Mouse (Mus musculus) thymus, postnatal 14 days (tissue): ENCODE measurements around the gene Rin3.

Source experiments
- DNase-seq: peaks from one replicate; pipeline ENCODE4 v3.0.0; 2021

Rin3 gene

DNA sequence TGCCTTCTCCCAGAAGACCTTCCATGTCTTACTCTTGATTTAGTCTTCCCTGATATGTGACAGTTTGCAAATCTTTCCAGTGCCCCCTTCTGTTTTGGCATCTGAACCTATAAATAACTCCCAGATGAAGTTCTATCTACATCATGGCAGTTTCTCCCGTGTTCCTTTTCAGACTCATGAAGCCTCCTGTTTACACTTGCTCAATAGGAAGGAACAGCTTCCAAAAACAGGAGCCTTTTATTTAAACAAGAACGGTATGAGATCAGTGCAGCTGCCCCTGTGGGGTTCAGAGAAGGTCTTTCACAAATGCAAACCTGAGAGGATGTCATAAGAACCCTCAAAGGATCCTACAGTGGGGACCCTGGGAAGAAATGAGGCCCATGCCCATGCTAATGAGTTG, 59.3 kb downstream of the Rin3 start:
- no peak for DNase-seq

DNA sequence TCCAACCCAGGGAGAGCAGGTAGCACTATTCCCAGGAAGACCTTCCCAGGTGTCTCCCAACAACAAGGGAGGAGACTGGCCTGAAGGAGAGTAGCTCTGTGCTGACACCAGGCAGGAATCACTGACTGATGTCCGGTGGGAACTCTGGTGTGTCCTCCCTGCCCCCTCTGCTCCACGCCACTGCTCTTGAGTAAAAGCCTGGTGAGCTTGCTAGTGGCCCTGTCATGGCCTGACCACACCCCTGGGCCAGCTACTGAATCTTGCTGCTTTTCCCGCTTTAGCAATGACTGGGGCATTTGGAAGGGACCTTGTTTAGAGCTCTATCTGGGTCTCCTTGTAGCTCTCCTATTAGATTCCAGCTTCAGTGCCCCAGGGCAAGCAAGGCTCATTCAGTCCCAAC, 59.8 kb downstream of the Rin3 start:
- DNase-seq, result no peak

DNA sequence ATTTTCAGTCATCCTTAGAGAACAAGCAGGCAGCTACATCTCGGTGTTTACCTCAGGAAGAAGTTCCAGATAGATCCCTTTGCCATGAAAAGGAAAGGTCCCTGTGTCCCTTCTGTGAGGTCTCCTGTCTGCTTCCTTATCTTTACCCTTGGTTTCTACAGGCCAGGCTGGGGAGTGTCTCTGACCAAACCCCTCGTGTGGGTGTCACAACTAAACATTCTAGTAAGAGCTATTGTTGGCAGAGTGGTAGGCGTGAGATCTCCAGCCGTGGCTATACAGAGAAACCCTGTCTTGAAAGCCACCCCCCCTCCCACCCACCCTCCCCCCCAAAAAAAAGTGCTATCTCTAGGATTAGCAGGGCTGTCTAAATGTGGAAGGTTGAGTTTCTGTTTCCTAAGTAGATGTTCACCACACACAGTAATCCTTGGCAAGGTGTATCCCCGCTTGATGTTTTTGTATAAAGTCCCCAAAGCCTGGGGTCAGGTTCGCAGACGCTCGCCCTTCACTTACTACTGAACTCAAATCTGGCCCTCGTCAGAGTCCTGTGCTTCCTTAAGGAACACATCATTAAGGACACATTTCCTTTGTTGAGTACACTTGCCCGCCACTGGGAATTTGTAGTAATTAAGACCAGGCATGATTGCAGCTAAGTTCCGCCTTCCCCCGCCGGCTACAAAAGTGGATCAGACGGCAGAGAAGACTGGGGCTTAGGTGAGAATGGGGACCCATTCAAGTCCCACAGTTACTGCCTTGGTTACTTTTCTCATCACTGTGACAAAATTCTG, 62.4 kb downstream of the Rin3 start:
- DNase-seq, result no peak

DNA sequence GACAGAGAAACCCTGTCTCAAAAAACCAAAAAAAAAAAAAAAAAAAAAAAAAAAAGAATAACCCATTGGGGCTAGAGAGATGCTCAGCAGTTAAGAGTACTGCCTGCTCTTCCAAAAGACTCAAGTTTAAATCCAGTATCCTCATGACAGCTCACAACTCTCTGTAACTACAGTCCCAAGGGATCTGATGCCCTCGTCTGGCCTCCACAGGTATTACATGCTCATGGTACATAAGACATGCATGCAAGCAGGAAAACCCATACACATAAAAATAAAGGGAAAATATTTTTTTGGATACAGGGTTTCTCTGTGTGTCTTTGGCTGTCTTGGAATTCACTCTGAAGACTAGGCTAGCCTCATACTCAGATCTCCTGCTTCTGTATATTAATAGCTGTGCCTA, 63.7 kb downstream of the Rin3 start:
- DNase-seq, result peak; percentile 78

DNA sequence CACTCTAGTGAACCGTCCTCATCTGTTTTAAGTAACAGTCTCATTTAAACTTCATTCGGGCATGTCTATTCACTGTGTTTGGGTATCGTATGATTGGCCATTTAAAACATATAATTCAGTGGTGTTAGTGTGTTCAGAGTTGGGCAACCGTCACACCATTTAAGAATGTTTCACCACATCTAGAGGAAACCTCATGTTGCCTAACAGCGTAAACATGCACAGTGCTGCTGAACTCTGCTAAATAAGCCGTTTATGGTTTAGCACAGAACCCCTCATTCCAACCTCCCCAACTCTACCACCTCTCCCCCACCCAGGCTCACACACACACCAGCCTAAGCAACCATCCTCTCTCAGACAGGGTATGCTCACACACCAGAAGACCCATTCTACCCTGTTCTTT, 65.6 kb downstream of the Rin3 start:
- no peak for DNase-seq

DNA sequence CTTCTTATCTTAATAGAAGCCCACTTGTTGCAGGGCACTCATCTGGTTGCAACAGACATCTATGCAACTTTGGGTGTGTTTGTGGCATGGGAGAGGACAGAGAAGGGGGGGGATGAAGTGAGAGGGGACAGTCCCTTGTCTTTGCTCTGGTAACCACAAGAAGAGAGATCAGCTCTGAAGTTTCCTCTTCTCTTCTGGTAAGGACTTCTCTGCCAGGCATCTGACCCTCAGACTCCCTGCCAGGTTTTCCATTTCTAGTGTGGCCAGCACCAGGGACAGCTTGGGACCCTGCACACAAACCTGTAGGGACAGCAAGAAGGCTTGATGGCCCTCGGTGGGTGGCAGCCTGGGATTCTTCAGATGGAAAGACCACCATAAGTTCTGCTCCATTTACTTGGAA, 68.1 kb downstream of the Rin3 start:
- no peak for DNase-seq

DNA sequence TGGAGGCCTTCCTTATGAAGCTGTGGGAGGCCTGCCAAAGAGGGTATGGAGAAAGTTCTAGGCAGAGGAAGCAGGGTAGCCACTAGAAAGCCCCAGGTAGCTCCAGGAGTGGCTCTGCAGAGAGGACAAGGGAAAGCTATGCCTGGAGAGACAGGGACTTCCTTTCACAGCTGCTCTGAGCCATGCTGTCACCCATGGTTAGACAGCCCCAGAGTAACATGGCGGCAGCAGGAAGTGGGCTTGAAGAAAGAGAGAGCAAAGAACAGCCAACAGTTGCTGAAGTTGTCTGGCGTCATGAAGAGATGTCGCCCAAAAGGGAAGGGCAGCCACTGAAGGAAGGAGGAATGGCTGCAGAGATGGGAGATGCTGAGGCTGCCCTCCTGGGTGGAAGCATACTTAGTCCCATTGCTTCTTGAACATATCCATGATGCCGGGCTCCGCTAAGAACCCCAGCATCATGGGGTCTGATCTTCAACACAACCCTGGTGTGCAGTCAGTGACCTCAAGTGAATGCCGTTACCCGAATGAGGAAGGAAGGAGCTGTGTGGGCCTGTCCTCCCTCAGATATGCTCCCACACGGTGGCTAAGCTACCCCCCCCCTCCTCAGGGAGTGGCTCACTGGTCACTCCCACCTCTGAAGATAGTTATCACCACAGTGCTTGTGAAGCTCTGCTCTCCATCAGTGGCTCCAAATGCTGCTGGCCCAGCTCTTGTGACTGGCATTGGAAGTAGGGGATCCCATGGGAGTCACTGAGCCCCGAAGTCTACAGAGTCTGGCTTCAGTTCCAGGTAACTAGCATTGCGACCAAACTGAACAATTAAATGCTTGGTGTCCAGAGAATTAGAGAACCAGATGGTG, 71.5 kb downstream of the Rin3 start:
- peak; percentile 19 for DNase-seq

DNA sequence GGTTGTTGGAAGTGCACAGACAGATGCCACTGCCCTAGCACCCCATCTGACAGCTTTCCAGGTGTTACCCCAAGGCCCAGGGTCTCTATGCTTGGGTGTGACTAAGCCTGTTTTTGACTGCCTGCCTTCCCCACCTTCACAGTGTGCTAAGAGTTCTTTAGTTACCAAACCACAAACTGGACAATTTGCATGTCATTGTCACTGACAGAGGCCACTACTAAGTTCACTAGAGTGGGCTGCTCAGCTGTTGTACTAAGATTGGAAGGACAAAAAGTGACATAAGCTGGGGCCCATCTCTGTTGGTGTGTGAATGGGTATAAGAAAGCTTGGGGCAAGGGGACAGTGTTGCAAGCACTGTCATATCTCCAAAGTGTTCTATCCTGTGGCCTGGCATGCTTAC, 72.9 kb downstream of the Rin3 start:
- no peak for DNase-seq

DNA sequence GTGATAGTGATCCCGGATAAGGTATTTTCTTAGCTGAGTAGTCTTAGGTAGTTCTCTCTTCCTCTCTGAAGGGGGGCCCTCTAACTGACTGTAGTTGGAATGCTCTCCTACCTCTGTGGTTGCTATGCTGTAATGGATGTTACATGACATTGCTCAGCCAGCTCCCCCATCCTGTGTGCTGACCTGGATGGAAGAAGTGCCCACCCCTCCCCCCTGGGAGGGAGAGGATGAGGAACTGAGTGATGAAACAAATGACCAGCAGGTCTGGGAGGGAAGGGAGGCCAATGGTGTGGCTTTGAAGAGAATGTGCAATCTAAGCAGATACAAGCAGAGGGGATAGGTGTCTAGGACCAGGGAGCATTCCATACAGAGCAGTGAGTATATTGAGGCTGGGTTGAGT, 73.9 kb downstream of the Rin3 start:
- DNase-seq, result no peak

DNA sequence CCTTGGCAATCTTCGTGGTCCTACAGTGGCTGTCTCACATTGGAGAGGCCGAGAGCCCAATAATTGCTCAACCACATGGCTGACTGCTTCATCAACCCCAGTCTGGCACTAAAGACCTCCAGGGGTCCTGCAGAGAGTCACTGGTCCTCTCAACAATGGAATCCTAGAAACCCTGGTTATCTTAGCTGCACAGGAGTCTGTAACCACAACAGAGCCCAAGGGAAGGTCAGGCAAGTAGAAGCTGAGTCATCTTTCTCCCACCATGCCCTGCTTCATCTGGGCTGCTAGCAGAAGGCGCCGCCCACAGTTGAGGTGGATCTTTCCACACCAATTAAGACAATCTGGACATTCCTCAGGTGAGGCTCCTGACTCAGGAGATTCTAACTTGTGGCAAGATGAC, 76.5 kb downstream of the Rin3 start:
- no peak for DNase-seq

DNA sequence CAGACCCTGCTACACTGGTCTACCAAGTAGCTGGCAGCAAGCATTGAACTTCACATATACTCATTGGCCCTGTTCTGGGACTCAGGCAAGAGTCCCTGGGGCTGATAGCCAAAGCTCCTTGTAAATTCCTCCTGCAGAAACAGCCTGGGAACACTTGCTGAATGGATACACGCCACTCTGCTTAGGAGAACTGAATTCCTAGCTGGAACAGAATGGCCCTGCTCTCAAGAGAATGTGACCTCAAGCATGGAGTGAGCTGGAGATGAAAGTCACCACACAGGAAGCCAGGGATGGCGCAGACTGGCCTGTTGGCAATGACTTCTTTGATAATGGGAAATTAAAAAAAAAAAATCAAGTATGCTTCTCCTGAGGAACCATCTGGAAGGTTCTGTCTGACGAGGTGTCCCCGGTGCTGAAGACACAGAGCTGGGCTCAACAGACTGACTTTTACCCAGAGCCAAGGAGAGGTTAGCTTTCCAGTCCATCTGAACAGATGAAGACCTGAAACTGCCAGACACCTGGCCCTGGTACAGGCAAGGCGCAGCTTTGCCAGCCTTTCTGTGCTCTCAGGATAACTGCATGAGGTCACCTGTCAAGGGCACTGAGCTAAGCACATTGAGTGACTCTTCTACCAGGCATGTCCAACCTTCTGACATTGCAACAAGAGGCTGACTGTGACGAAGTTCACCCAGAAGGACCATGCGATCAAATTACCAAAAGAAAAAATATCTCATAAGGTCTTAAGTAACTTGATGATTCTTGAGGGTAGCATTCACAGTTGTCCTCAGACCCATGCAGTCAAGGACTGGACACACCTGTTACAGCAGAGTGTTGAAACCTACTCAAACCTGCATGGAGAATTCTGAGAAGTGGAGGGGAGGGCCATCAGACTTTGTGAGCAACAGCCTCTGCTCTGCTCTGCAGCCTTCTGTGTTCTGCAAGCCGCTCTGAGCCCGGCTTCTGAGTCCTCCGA, 78.6 kb downstream of the Rin3 start:
- no peak for DNase-seq

DNA sequence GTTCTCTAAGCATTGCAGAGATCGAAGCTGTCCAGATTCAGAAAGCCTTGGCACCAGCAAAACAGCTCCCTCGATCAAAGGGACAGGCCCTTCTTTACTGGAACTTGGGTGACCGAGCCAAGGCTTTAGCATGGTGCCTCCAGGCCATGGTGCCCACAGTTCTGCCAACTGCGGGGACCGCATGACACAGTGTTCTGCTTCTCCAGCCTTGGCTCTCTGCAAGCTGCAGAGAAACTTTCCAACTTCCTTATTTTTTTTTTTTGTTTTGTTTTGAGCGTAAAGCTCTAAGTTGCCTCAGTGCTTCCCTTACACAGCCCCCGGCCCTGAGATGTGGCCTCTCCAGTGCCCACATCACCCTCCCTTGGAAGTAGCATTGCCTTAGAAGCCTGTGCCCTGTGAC, 82.2 kb downstream of the Rin3 start:
- no peak for DNase-seq

DNA sequence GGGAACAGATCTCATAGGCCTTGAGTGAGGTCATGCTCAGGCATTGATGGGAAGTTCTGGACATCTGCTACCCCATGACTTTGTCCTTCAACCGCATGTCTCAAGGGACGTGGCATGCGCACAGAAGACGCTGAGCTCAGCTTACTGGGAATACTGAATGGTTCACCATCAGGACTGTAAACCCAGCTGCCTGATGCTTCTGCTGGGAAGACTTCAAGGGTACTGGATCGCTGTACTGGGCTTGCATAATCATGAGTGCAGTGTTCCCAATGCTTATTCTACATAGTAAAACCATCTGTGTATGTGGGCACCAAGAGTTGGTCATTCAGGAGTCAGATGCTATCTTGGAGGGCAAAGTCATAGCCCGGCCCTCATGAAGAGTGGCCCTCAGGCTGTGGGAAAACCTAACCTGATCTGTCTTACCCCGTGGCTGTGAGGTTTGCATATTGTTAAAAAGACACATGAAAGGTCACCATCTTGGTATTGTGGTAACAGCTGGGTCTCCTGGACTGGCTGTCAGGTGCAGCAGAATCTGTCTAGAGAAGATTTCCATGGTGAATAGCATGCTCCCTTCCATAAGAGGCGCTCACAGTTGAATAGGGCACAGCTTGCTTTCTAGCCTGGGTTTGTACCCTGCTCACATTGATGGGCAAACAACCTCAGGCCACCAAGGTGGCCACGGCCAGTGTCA, 83.4 kb downstream of the Rin3 start:
- no peak for DNase-seq

DNA sequence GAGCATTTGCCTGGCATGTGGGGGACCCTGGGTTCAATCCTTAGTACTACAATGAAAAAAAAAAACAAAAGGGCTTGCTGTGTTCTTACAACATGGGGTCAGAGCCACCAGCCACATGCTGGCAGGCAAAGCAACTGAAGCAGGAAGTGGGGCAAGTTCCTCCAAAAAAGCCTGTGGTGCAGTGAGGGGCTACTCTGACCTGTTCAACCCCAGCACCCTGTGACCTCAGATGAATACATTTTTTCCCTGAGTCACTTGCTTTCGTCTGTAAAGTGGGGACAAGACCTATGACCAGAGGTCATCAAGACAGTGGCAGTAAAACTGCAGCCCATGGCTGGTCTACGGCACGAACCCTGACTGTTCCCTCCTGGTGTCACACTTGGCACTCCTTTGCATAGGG, 84.2 kb downstream of the Rin3 start:
- peak; percentile 30 for DNase-seq

DNA sequence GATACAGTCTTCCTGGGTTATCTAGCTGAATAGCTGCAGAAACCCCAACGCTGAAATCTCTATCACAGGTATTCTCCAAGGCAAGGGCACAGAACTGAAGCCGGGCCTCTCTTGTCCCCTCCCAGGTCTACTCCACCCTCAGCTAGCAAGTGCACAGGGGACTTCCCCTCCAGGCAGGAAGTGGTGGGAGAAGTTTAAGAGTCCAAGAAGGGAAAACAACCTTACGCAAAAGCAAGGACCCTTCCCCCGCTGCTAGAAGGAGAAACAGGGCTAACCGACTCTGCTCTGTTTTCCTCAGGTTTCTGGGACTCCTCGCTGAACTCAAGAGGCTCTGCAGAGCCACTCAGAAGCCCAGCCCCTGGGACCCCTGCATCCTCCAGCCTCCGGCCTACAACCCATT, 85.2 kb downstream of the Rin3 start:
- DNase-seq, result peak; percentile 66

DNA sequence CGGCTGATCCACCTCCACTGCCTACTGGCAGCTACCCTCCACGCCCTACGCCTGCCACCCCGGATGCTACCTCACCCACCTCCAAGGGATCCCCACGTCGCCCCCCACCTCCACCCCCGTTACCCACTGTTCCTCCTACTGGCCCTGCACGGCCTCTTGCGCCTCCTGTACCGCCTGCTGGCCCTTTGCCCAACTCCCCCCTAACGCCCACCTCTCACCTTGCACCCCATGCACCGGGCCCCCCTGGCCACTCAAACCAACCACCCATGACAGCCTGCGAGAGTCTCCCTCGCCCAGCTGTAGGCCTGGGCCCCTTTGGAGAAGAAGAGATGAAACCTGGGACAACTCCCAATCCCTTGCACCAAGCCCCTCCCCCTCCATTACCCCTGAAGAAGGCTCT, 85.7 kb downstream of the Rin3 start:
- DNase-seq, result peak; percentile 48

DNA sequence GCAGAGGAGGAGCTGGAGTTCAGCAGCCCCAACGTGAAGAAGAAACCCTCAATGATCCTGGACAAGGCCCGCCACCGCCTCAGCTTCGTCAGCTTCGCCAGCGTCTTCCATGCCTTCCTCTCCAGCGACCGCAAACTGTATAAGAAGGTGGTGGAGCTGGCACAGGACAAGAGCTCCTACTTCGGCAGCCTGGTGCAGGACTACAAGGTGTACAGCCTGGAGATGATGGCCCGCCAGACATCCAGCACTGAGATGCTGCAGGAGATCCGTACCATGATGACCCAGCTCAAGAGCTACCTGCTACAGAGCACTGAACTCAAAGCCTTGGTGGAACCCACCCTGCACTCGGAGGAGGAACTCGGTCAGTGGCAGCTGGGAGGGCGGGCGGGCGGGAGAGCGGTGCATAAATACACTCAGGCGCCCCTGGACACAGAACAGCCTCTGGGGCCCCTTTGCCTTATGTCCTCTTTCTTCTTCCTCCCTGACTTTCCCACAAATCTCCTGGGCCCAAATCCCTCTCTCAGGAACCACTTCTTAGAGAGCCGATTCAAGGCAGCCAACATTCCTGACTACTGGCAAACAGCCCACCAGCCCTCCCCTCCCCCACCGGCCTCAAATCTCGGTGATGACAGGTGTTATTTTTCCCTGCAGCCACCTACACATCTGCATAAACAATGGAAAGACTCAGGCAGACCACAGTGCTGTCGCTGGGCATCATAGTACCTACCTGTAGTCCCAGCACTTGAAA, 86.8 kb downstream of the Rin3 start:
- no peak for DNase-seq

DNA sequence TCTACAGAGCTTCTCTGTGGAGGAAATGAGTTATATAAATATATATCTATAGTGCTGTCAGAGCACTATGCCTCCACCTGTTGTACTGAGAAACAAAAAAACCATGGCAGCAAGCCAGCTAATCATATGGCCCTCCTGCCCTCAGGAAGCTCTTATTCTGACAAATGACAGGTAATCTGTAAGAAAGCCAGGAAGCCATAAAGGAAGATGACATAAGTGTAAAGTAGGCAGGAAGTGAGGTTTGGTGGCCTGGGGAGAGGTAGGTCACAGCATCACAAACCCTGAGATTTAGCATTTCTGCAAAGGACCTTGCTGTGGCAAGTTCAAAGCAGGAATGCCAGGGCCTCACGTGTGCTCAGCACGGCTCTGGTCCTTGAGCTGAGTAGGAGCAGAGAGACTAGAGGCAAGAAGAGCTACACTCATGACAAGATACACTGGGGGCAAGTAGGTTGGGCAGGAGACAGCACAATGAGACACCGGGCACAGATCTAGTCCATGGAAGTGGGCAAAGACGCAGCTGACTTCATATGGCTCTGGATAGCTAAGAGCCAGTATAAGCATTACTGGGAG, 88.2 kb downstream of the Rin3 start:
- no peak for DNase-seq

DNA sequence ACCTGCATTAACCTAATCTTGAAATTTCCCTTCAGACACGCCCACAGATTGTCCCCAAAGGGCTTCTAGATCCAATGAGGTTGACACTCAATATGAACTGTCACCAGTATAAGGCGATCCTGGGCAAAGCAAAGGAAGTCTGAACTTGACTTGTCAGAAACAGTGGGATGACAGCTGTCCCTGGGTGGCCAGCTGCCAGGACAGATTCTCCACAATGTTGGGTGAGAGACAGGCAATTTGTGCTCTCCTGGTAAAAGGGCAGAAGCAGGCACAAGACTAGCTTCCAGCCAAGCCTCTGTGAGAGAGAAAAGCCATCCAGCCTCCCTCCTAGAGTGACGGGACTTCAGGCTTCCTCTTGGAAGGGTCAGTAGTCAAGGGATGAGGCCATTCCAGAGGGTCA, 89.5 kb downstream of the Rin3 start:
- no peak for DNase-seq

DNA sequence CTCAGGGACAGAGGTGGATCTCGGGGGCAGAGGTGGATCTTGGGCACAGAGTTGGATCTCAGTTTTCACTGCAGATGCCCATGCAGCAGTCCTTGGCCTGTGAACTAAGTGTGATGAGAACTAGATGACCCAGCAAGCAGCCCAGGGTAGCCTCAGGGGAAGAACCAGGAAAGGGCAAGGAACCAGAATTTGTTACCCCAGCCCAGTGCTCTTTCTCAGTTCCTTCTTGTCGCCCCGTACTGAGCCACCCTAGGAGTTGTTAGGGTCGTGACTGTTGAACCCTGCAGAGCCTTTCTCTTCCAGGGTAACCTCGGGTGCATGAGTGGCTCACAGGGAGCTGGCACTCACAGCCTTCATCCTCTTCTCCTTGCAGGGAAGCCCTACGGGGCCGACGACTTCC, 99.3 kb downstream of the Rin3 start:
- no peak for DNase-seq

DNA sequence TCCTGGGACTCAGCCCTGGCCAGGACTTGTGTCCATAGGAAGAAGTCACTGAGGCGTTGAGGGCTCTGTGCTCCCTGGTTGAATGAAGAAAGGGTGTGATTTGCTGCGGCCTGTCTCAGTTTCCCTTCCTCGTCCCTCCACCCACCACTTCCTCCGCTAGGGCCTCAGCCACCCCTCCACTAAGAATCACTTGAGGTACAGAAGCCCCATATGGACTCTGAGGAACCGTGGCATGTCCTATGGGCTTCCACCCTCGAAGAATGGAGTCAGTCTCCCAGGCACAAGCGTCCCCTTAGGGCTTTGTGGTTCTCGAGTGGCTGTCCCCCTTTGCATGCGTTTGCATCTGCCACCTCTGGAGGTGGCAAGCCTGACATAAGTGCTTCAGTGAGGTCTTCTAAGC, 100.4 kb downstream of the Rin3 start:
- no peak for DNase-seq

DNA sequence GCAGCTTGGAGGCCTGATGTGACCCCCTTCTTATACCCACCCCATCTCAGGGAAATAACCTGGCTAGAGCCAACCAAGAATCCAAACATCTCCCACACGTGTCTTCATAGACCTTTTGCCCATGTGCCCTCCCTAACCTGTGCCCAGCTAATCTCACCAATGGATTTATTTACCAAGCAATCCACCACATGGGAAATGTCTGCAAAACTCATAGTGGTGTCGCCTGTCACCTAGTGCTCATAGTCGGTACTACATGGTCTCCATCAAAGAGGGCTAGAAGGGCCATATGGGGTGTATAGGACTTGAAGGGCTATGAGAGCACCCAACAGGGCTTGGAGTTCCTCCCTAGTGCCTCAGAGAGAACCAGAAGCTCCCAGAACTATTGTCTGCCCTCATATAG, 102.0 kb downstream of the Rin3 start:
- peak; percentile 51 for DNase-seq
